Mouse (Mus musculus): ENCODE results near the gene Sorl1.

The Sorl1 gene

DNA sequence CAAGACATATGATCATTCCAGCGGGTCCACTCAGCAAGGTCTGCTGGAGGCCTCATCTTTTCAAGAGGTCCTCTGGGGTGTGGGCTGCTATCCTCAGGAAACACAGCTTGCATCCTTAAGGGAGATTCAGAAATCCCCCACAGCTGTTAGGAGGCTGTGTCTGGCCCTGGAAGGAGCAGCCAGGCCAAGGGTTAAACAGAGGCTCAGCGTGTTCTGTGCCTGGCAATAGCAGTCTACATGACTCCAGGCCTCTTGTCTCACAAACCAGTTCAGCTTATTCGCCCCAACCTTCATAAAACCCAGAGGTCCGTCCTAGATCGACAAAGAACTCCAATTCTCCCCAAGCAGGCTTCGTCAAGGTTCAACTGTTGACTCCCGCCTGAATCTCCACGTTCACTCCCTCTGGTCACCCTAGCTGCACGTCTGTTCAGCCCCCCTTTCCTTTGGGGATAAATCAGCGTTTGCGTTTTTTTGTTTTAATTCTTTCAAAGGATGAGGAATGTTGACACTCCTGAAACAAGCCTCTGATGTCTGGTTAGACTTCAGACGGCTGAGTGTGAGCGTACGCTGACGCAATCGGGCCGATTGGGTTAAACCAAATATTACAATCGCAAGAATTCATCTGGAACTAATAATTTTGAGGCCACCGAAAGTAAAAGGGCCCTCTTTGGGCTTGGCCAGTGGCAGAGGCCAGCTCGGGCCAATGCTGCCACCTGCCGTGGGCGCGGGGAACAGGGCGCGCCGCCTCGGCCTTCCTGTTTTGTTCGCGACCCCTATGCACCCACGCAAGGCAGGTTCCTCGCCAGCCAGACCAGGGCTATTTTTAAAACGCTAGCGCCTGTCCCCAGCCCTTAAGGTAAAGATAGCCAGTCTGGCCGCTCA, 173.7 kb downstream of the Sorl1 start:
- peak; percentile 50 for DNase-seq

DNA sequence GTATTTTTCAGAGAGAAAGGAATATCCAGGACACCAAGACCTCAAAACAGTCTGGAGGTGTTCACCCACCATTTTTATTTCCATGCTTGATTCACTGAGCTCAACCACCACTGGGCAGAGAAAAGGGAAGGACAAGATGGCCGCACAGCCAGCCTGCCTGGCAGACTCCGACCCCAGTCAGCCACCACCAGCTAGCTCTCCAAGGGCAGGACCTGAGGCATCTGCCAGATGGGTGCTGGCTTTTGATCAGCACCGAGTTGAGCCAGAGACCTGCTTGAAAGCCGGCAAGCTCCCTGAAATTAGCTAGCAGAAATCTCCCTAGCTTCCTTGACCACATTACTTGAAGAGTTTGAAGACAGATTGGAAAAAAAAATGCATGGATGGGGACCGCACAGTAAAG, 174.6 kb downstream of the Sorl1 start:
- no peak for DNase-seq

DNA sequence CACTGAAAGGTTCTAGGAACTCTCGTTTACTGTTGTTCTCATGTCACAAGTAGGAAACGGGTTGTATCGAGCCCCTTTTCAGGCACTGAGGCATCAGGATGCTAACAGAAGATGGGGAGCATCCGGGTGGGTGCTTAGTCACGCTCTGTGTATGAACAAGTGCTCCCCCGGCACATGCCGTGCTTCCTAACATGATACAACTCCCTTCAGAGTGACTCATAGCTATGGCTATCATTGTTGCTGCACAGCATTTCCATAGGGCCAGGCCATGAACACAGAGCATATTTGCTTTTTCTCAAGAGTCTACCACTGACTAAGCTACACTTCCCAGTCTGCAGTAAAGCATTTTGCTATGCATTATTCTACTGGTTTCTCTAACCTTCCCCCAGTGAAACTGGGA, 179.1 kb downstream of the Sorl1 start:
- no peak for DNase-seq

DNA sequence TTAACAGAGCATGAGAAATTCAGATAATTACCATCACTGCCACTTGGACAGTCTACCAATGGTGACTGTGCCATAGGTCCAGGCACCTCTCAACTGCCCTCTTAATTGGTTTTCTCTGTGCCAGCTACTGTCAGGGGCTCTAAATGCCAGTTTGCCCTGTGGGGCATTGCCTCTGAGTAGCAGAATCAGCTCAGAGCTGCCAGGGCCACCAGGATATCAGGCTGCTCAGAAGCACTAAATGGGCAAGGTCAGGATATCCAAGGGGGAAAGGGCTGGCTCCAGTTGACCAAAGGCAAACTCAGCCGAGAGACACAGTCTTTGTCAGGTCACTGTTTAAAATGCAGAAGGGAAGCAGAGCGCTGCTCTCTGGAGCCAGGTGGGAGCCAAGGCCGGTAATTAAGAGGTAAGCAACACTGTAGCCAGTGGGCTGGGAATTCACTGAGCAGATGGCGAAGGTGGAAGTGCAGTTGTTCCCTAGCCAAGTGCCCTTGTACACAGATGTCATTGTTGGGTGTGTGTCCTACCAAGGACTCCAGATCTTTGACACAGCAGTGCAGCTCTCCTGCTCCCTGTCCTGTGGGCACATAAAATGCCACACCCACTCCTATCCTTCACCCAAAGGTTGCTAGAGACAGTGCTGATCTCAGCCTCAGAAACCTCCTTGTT, 181.0 kb downstream of the Sorl1 start:
- DNase-seq: peak; percentile 58

DNA sequence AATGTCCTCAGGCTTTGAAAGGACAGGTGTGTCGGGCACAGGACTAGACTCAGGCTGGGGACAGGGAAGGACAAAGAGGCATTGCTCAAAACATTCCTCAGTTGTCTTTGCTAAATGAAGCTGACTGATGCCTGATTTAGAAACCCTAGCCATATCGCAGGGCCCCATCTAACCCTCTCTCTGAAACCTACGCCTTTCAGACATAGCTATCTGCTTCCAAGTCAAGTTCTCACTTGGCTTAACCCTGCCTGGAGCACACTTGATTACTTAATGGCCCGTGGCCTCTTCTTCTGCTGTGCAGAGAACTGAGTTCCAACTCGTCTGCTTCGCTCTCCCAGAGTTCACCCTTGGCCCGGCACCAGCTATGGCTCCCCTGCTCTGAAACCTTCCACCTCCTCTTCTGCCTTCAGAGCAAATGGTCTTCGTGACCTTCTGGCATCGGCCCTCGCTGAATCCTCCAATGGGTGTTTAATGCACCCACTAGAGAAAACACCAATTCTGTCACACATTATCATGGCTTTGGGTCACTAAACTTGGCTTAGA, 183.7 kb downstream of the Sorl1 start:
- DNase-seq: no peak

DNA sequence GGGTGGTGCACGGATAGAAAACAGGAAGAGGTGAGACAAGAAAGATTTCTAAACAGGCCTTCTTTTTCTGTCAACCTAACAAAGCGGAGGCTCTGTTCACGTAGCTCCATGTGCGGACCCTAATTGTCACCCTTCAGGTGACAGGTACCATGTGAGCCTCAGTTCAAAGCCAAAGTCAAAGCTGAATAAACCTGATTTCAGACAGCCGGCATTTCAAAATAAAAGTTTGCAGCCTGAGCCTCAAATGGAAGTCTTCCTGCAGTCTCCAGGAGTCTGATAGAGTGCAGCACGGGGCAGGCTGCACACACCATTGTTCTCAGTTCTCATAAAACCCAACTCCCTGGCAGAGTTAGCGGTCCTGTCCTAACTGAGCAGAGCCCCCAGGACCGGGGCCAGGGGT, 185.6 kb downstream of the Sorl1 start:
- no peak for DNase-seq

DNA sequence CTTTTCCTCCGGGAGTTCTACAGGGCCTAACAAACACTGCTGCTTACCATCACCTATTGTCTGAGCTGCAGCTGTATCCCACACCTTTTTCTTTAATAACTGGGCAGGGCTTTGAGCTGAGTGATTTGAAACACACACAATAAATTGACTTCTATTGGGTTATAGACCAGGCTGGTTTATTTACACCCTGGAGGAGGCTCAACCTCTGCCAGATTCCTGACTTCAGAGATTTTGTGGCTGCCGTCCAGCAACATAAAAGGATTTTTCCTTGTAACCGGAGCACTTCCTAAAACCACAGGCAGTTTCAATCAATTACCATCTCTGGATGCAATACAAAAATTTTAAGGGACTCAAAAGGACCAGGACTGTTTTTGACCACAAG, 186.1 kb downstream of the Sorl1 start:
- DNase-seq: no peak

DNA sequence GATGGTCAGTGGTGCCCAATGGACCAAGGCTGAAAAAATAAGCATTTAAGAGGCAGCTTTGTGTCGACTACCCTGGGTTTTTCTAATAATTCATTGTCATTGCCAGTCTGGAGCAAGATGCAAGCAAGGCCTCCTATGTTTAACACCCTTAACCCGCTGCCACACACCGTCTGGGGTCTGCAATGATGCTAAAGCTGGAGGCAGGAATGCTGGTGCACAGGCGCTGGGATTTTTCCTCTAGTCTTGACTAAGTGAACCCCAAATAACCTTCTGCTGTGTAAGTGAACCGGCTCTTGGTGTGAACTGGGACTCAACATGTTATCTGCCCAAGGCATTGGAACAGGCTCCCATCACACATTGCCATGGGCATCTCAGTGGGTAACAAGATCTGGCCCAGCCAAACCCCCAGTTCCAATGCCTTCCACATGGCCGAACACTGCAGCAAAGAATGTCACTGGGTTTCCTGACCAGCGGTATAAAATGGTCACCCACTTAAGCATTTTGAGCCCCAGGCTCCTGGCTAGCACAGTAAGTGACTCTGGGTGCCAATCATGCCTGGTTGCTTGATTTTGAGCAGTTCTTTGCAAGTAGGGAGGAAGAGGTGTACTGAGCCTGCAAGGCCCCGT, 186.6 kb downstream of the Sorl1 start:
- no peak for DNase-seq

DNA sequence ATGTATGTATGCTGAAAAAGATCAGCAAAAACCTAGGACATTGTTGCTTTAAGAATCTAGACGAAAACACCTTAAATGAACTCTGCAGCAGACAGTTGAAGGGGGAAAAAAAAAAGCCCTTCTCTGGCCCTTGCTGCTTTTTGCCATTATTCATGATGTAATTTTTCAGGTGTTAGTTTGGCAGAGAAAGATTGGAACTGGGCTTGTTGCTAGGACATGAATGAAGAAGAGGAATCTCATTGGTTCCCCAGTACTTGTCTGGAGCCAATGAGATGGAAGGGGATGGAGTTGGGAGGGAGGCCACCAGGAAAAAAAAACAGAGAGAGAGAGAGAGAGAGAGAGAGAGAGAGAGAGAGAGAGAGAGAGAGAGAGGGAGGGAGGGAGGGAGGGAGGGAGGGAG, 187.5 kb downstream of the Sorl1 start:
- DNase-seq: no peak

DNA sequence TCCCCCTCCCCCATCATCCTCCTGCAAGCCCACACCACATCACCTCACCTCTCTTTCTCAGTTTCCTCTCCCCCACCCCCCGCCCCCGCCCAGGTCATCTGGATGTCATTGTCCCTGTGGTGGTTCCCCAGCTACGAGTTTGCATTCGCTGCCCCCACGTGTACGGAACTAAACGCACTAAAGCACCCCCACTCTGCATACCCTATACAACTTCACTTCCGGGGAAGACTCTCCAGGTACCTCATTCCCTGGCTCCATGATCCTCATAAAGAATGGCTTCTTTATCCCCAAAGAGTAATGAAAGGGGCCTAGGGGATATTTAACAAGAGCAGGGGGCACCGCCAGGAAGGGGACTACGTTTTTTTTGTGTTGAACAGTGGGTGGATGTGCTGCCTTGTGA, 188.1 kb downstream of the Sorl1 start:
- DNase-seq: no peak

DNA sequence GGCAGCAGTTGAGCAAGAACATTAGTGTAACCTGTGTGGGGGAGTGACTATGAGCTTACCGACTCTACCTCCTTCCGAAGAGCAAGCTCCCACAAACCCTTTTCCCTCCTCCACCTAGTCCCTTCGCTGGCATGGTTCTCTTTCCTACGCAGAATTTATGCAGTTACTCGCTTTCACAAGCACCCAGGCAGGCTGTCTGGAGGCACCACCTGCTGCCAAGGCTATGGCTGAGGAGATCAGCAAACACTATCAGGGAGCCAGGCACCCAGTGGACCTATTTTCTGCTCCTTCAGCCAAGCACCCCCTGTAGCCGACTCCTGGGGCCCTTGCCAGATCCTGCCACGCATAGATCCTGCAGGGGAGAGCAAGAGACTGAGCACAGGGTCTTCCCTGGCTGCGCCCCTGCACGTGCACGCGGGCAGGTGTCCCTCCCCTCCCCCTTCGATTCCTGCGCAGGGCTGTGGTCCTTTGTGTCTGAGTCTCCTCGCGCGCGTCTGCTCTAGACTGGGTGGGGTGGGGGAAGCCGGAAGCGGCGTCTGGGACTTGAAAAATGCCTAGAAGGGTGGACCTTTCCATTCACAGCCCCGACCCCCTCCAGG, 188.6 kb downstream of the Sorl1 start:
- no peak for DNase-seq

DNA sequence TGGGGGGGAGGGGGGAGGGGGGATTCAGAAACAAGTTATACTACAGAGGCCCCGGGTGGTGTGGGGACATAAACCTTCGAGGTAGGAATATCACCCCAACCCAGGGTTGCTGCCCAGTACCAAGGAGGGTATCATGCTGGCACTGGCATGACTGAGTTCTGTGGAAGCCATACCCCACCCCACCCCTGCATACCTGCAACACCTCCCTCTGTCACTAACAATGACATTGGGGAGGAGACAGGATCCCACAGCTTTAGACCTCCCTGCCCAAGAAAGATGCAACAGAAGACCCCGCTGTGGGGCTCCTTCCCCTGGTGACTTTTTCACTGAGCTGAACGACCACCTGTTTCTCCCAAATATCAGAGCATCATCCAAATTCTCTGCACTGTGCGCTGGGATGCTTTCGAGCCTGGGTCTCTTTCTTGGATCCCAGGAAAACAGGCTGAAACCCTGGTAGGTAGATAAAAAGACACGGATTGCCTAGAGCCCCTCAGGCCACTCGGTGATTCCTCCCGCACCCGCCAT, 189.2 kb downstream of the Sorl1 start:
- no peak for DNase-seq

DNA sequence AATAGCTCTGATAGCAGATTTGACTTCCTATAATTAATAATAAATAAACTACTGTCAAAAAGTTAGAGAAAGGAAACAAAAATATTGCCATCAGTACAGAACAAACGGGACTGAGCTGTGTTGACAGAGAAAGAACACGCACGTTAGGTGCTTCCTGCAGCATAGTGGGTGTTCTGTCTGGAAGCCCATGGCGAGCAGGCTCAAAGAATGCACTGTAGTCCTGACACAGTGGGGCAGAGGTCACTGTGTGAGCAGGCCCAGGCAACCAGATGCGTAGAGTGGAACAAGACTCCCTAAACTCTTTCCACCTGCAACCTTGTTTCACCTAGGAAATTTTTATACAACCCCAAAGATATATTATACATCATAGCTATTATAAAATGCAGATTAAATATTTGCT, 194.1 kb downstream of the Sorl1 start:
- DNase-seq: no peak

DNA sequence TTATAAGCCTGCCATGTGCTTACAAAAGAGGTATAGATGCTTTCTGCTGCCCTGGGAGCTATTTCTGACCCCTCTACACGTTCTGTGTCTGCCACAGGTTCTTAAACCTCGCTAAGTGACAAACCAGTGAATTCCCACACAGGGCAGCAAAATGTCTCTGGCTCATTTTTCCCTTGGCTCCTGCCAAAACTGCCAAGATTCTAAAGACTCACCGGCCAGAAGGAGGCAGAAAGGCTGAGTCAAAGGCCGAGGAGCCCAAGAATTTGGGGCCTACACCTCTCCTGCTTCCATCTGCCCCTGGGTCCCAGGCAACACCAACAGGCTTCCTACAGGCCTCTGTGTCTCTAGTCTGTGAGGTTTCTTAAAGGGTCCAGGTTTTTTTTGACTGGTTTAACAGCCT, 198.4 kb downstream of the Sorl1 start:
- no peak for DNase-seq

DNA sequence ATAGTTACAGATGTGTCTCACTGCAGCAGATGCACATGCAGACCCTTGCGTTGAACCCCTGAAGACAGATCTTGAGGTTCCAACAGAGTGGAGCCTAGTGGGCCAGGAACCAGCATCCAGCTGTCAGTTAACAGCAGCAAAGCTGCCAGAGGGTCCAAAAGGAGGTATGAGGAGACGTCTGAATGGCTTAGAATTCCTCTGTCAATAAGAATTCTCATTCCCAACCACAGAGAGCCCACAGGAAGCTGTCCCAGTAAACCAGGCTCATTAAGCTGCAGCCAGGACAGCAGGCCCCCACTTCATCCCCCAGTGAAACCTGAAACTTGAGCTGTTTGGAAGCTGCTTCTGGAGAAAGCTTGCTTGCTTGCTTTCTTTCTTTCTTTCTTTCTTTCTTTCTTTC, 200.0 kb downstream of the Sorl1 start:
- DNase-seq: no peak

DNA sequence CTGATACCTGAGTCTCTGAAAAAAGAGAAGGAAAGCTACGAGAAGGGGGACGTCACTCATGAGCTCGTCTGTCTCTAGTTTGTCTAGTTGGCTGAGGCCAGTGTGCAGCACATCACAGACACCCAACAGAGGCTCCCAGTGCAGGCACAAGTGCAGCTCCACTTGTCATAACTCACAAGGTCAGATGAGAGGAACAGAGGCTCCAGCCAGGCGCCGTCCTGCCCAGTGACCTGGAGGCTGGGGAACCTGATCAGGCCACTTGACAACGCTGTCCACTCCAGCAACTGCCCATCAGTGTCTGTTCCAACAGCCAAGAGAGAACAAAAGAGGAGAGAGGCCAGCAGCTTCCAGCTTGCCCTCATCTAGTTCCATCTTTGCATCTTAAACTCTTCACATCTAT, 201.7 kb downstream of the Sorl1 start:
- DNase-seq: no peak

DNA sequence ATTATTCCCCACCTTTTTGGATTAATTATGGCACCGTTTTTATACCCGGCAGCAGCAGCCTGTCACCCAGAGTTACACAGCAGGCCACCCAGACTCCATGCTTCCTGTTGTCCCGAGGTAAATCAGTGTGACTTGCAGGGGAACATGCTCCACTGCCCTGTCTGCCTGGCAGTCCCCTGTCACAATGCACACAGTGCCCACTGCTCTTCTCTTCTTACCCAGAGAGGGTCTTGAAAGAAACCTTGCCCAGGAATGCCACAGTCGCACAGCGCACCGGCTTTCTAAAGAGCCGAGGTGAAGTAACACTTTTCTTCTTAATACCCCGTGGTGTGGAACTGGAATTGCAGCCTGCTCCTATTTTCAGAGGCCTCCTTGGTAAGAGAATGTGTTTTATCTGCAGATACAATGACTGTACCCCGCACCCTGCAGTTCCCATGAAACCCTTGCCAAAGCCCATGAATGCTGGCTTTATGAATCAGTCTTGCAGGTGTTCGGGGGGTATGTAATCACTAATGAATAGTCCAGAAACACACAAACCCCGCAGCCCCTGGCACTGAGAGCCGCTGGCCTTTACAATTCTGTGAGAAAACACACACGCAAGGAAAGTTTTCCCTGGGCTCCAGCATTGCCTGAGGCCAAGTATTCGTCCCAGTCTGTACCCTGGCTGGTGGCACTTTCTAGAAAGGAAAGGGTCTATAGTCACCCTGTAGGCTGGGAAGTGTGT, 205.3 kb downstream of the Sorl1 start:
- DNase-seq: no peak

DNA sequence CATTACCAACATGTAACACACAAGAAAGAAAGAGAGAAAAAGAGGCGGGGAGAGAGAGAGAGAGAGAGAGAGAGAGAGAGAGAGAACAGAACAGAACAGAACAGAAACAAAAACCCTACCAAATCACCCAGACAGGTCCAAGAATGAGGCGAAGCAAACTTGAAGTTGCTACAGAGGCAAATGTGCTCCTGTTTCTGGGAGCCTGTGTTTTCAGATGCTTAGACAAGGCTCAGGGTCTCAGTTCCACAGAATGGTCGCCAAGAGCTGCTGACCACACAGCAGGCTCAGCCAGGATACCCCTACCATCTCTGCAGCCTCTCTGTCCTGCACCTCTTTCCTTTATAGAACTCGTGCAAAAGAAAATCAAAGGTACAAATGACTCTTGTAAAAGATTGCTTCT, 205.9 kb downstream of the Sorl1 start:
- DNase-seq: no peak

DNA sequence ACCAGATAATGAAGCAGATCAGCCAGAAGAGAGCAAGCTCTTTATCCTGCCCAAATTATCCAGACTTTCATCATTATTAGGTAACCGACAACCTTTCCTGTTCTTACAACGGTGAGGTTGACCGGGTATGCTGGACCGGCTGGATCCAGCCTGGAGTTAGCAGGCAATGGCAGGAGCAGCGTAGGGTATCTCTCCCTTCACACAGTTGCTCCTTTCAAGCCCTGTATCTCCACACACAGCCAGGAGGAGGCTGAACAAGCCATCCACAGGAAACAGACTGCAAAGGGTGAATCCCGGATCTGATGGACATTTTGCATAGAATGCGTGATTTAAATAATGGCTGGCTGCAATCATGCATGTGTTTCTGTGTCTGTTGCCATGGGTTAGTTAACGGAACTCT, 208.5 kb downstream of the Sorl1 start:
- no peak for DNase-seq

All from cerebellum, adult 11-12 months (tissue).